Mouse (Mus musculus): Measurements from ENCODE around the gene Cyfip2.

- TF ChIP-seq CTCF (IDR thresholded peaks at IDR 0.05; ENCODE audit: insufficient read depth, low read depth, low read length): no peak
- TF ChIP-seq POLR2A (IDR thresholded peaks at IDR 0.05; ENCODE audit: insufficient read depth, low read depth, low read length): no peak
These were observed 77.3 kb downstream of the Cyfip2 start, which contains the start of gene Fndc9 for GRCm38 (mm10) chr11:46235334-46235733.

All from olfactory bulb, adult 2 months (tissue).